Mouse (Mus musculus) pancreas, adult 10 weeks (tissue): ENCODE results near the gene Phf11c. TPM values are rescaled to one million over a fixed set of nuclear protein-coding genes. Genes with fewer than 3 reads are reported as not detected.

Experiments
- polyA plus RNA-seq: library from polyadenylated mRNA; stranded (reverse); fragments of 350-450 nt; fragmentation: Illumina TruSeq; extraction: RNeasy Lipid Tissue Mini Kit (QIAGEN cat#74804); gene quantifications from one replicate; pipeline ENCODE4 v1.2.3, GENCODE M21; 2015; ENCODE audit warnings: low read depth, low replicate concordance; ENCODE audit not compliant: insufficient read depth

Phf11c gene
- 0.46 TPM for polyA plus RNA-seq

DNA sequence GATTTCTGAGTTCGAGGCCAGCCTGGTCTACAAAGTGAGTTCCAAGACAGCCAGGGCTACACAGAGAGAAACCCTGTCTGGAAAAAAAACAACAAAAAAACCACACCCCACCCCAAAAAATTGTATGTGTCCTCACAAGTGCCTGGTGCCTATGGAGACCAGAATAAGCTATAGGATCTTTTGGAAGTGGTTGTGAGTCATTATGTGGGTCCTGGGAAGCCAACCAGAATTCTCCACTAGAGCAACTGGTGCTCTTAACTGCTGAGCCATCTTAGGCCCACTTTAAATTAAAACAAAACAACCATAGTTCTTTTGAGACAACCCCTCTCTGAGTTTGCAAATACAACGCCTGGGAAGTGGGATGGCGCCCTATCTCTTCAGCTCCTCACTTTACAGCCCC lies at the start of gene Phf11c:
Gene Phf11c (minus strand): TSS at position 101 of the 400 bp plus-strand sequence.

DNA sequence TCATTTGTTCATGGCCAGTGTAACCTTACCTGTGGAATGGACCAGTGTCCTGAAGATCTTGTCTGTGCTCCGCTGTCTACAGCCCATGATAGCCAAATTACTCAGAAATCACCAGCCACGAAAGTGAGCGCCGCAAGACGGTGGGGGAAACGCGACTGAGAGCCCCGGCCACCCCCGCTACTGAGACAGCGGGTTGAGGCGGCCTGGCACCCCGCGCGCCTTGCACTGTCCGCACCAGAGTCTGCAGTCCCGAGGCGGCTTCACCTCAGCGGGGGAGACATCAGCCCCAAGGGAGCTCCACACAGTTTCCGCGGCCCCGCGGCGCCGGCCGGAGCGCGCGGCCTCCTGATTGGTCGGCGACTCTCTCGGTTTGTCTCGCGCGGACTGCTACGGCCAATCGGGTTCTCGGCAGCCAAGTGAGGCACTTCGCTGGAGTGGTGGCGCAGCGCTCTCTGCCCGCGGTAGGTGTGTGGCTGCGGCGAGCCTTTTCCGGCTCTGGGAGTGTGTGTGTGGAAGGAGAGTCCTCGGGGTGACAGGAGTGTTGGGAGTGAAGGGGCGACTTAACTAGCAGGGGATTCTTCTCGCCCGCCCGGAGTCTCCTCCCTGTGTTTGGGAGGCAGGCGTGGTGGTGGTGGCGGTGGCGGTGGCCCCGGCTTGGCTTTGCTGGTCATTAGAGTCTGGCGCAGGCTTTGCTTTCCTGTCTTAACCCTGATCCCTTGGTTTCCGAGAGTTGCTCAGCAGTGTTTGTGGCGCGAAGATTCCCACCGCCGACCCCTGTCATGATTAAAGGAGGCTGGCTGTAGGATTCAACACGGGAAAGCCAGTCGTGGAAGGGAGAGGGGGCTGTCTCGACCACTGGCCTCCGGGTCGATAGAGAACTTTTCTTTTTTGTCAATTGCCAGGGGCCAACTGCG lies 45.6 kb upstream of the Phf11c start, which contains the start of the genes Setdb2 and Cab39l:
Gene Setdb2 (minus strand): TSS at position 327 of the 914 bp plus-strand sequence.
Gene Cab39l (plus strand): TSS at position 415 of the 914 bp plus-strand sequence.

DNA sequence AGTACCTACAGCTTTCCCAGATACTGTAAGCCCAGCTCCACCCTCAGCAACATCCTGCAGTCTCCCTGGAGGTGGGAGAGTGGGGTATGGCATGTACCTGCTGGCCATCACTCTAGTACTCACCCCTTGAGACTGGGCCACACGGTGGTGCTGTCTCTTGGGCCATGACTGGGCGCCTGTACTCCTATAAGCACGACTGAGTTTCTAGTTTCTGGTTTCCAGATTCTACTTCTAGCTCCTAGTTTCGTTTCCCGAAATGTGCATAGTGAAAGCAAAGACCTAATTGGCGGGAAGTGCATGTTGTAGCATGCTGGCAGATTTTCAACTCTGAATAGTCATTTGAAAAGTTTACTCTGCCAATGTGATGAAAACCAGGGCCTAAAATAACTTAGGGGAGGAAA lies 29.9 kb downstream of the Phf11c start, which contains the start of gene Phf11d:
Gene Phf11d (minus strand): TSS at position 227 of the 401 bp plus-strand sequence.

DNA sequence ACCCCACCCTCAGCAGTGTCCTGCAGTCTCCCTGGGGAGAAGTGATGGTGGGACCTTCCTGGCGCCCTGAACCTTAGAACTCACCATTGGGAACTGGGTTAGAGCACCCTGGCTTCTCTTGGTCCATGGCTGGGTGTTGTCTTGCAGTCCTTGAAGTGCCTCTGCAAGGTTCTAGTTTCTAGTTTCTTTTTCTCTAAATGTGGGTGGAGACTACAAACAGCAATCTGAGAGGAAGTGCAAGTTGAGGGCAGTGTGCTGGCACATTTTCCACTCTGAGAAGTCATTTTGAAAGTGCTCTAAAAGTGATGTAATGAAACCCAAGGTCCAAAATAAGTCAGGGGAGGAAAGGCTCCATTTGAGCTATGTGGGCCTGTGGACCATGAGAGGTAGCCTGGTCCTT lies 54.0 kb downstream of the Phf11c start, which contains the start of gene Phf11b:
Gene Phf11b (minus strand): TSS at position 163 of the 400 bp plus-strand sequence.

Other genes starting within 250 kb of the Phf11c start
- gene Gm5142, start 216.6 kb downstream of the Phf11c start, polyA plus RNA-seq, result not detected
- gene Rcbtb1, start 194.2 kb downstream of the Phf11c start, polyA plus RNA-seq, result 12.9 TPM
- gene Gm6904, start 135.2 kb downstream of the Phf11c start, polyA plus RNA-seq, result not detected
- gene Phf11a, start 97.9 kb downstream of the Phf11c start, polyA plus RNA-seq, result not detected
- not detected for gene Phf11b, start 54.0 kb downstream of the Phf11c start, polyA plus RNA-seq
- 7.0 TPM for gene Phf11d, start 29.9 kb downstream of the Phf11c start, polyA plus RNA-seq
- gene Setdb2, start 45.5 kb upstream of the Phf11c start, polyA plus RNA-seq, result 1.2 TPM
- gene Cab39l, start 45.6 kb upstream of the Phf11c start, polyA plus RNA-seq, result 5.7 TPM
- gene Cdadc1, start 202.6 kb upstream of the Phf11c start, polyA plus RNA-seq, result 9.0 TPM
- gene Shisa2, start 229.9 kb upstream of the Phf11c start, polyA plus RNA-seq, result 0.26 TPM